Mouse (Mus musculus) adrenal gland, postnatal 14 days (tissue): ENCODE measurements around the gene Ppp6c. TPM values are rescaled to one million over a fixed set of nuclear protein-coding genes. Genes with fewer than 3 reads are reported as not detected.

Source experiments
- total RNA-seq: library from RNA; stranded (reverse); gene quantifications from 2 replicates; pipeline ENCODE4 v1.2.3, GENCODE M21; 2021

Gene Ppp6c
- total RNA-seq, 1 experiment from 2014 or later: 81.0 TPM

Other genes starting within 250 kb of the Ppp6c start
- gene Wdr38, start 229.0 kb downstream of the Ppp6c start, total RNA-seq: 0.22 and 0.45 TPM in 2 replicates
- gene Arpc5l, start 221.1 kb downstream of the Ppp6c start, total RNA-seq: 71.6 and 76.5 TPM in 2 replicates
- 384 and 477 TPM in 2 replicates for gene Rpl35, start 220.8 kb downstream of the Ppp6c start, total RNA-seq
- 24.7 and 28.4 TPM in 2 replicates for gene Golga1, start 160.9 kb downstream of the Ppp6c start, total RNA-seq
- gene Scai, start 35.7 kb downstream of the Ppp6c start, total RNA-seq: 12.2 and 12.3 TPM in 2 replicates